Mouse (Mus musculus) stomach, postnatal 0 days (tissue): ENCODE results near the gene Cnih2.
A peak's percentile ranks its signal among the peaks of the same experiment; 100 is the strongest.
"Not testable (repeated sequence)": the region's sequence is repeated elsewhere in the genome, so short reads cannot be mapped to it uniquely, and the experiment has no call there.

Experiments used
- CTCF ChIP-seq: IDR thresholded peaks from 2 replicates; pipeline ENCODE4 v1.5.1; 2016; ENCODE audit warnings: antibody characterized with exemption, low read depth, mild to moderate bottlenecking, moderate library complexity
- EP300 ChIP-seq: optimal IDR thresholded peaks from 2 replicates; pipeline ENCODE3; 2016; ENCODE audit warnings: antibody characterized with exemption

GRCm38 (mm10) chr19:5086533-5086932, 11.8 kb downstream of the Cnih2 start:
- peak; percentile 52 for TF ChIP-seq CTCF
- not testable (repeated sequence) for TF ChIP-seq EP300
